Mouse (Mus musculus): ENCODE data around the gene Bach2.

The Bach2 gene

DNA sequence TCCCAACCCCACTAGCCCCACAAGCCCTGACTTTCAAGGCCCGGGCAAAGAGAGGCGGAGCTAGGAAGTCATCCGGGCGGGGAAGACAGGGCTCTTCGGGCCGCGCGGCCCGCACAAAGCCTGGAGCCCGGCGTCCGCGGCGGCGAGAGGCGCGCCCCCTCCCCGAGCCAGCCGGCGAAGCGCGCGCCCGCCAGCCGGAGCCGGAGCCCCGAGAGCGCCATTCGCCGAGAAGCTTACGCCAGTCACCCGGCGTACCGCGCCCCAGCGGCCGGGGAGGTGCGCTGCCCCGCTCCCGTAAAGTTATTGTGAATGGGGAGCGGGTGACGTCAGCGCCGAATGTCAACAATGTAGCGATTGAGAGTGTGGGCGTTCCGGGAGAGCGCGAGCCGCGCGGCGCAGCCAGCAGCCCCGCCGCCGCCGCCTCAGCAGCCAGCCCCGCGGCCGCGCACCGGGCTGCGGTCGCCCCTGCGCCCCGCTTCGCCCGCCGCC is at the start of gene Bach2:
Gene Bach2, plus strand, starts transcription at position 439 of the 489 bp plus-strand sequence.
- DNase-seq = peak; percentile 92 to 93

GRCm38 (mm10) chr4:32189416-32190036 is 49.1 kb upstream of the Bach2 start:
- no peak for DNase-seq

DNA sequence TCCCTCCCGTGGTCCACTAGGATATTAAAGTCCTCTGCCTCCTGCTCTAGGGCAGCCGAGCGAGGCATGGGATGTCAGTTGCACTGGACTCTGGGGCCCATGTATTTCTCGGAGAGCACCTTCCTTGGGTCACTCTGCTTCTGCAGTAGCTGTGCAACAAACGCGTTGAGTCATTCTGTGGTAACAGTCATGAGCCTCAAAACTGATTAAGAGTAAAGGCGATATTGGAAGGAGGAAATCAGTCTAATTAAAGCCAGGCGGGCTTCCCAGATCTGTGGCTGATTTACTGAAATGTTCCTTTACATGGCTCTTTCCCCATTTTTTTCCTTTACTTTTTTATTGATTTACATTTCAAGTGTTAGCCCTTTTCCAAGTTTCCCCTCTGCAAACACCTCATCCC is 48.1 kb upstream of the Bach2 start:
- DNase-seq = no peak

DNA sequence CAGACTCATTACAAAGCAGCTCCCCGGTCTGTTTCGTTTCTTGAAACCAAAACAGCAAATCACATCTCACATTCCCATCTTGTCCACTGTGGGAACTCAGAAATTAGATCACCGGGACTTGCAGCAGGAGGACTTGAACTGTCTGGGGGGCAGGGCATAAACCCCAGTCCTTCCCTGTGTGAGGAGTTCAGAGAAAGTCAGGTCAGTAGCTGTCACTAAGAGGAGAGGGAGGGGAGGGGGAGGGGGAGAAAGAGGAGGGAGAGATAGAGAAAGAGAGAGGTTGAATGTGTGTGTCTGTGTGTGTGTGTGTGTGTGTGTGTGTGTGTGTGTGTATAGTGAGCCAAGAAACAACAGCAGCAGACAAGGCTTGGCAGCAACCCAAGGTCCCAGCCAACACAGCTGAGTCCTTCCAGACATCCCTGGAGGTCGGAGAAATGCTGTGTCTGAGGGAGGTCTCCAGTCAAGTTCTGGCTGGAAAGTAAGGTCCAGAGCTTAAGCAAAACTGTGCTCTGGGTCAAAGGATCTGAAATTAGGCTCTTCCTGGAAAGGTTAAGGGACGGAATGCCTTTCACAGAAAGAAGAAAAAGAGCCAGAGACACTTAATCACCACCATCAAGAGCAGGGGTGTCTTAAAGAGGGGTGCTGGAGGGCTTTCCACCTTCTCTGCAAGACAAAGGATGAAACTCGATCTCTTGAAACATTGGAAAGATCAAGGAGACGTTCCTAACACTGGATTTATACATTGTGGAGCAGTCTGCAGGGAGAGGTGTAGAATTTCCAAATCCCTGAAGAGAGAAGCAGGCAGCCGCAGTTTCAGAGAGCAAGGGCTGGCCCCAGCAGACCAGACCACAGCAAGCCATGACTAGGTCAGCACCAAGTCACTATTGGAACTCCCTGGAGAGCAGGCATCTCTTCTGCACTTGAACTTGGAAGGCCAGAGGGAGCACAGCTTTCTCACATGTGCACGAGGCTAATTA is 42.4 kb upstream of the Bach2 start:
- DNase-seq = peak; percentile 18 to 28

DNA sequence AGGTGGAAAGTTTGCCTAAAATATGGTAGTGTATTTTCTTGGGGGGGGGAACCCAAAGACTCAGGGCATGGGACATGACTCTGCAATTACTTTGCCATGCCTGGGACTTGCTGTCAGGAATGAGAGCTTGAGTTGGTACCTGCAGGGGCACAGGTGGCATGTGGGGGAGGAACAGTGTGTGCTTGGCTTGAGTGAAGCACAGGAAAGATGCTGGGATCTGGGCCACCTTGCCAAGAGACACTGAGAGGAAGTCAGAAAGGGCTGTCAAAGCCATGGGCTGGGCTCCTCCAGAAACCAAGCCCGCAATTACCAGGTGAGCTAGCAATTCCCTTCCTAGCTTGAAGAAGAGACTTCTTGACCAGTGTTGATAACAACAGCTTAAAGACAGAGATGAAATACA is 40.6 kb upstream of the Bach2 start:
- DNase-seq = peak; percentile 76 to 85

DNA sequence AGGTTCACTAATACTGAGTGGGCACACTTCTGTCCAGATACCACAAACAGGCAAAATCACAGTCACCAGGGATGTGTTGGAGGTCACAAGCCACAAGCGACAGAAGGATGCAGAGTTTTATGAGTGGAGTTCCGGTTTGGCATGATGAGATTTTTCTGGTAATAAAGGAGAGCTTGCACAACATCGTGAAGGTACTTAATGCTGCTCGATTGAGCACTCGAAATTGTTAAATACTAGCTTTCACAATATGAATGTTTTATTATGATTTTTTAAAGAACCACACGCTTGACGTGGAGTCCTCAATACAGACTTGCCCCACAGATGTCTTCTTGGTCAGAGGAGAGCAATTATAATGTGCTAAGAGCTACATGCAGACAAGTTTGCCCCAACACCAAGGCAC is 40.0 kb upstream of the Bach2 start:
- no peak for DNase-seq

- DNase-seq = no peak
These were observed 39.4 kb upstream of the Bach2 start for GRCm38 (mm10) chr4:32199156-32199555.

DNA sequence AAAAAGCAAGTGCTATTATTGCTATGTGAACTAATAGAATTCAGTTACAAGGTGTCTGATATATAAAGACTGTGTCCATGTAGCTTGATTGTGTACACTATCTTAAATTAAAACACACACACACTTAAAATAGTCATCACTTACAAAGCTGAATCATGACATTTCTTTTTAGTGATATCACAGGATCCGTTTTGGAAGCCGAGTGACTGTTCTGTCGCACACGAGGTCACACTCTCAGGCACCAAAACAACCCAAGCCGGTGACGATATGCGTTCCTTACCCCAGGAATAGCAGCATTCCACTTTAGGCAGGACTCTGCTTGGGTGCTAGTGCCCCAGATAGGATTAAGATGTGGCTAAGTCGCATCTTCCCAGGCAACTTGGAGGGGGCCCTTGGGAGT is 37.5 kb upstream of the Bach2 start:
- no peak for DNase-seq

DNA sequence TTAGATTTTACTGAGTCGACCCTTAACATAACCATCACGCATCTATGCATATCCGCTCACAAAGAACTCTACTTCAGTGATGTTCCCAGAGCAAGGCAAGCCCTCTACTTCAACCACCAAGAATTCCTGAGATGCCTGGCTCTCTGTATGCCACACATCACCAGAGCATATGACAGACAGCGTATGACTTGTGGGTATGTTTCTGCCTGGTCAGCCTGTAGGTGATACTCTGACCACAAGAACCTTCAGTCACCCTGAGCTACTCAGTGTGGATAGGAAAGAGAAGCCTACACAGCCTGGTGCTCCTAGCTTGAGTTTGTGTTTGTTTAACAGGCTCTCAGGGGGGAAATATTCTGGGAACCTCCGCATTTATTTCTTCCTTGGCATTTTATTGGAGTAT is 36.2 kb upstream of the Bach2 start:
- DNase-seq = no peak

DNA sequence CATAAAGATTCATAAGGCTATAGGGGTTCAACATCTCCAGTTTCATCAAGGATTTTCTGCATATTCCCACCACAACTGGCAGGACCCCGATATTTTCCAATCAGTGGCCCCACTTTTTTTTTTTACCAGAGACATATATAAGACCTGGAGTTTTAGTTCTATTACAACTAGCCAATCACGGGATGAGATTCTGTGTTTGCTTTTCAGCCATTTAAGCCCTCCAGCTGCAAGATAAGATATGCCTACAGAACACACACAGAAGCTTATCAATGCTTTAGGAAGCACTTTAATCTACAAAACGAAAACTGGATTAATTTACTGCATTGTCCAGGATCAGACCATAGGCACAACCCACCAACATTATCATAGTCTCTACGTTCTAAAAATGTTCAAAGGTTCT is 33.8 kb upstream of the Bach2 start:
- DNase-seq = no peak

GRCm38 (mm10) chr4:32205825-32206224 is 32.8 kb upstream of the Bach2 start:
- no peak for DNase-seq

DNA sequence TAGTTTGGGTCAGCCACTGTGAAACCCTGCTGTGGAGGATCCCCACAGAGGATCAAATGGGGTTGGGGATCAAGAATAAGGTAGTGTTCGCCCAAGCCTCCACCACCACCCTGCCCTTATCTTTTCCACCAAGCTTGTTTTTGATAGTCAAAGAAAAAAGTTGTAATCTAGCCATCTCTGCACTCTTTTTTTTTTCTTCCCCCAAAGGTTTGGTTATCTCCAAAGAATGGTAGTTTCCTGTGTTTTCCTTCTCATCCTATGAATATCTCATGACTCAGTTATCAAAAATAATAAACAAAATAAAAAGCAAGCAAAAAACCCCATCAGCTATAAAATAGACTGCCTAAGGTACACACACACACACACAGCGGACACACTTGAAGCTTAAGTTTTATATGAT is 28.6 kb upstream of the Bach2 start:
- DNase-seq = no peak

- DNase-seq = no peak
These were observed 28.0 kb upstream of the Bach2 start for GRCm38 (mm10) chr4:32210424-32211184.

GRCm38 (mm10) chr4:32212593-32212992 is 26.0 kb upstream of the Bach2 start:
- DNase-seq = no peak

GRCm38 (mm10) chr4:32216466-32216865 is 22.1 kb upstream of the Bach2 start:
- no peak for DNase-seq

DNA sequence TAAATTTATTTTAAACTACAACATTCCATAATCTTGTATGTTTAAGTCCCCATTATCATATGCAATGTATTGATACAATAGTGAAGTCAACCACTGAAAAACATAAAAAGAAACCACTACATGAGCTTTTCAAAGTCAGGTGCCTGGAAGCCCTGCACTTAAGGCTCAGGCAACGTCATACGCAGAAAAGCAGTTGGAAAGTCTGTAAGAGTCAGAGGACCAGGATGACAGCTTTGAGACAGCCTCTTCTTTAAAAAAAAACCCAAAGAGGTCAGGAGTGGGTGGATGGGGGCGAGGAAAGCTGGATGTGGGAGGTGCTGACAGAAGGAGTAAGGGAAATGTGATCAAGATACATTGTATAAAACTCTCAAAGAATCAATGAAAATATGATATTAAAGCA is 21.6 kb upstream of the Bach2 start:
- no peak for DNase-seq

- no peak for DNase-seq
These were observed 21.0 kb upstream of the Bach2 start for GRCm38 (mm10) chr4:32217593-32217992.

DNA sequence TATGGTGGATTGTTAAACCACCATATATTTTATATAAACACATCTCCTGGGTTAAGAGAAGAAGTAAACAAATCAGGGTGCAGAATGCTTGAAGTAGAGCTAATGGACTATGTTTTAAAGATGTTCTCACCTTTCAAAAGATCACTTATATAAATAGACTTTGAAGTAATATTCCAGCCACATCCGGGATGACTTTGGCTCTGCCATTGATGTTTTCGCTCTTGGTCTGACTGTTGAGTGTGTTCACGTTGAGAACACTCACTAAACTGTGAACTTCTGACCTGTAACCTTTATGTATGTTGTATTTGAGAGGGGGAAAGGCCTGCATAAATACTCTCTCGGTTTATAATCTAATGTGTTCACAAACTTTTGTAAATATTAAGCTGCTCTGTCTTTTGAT is 20.2 kb upstream of the Bach2 start:
- no peak for DNase-seq

- no peak for DNase-seq
These were observed 19.0 kb upstream of the Bach2 start for GRCm38 (mm10) chr4:32219428-32220128.

DNA sequence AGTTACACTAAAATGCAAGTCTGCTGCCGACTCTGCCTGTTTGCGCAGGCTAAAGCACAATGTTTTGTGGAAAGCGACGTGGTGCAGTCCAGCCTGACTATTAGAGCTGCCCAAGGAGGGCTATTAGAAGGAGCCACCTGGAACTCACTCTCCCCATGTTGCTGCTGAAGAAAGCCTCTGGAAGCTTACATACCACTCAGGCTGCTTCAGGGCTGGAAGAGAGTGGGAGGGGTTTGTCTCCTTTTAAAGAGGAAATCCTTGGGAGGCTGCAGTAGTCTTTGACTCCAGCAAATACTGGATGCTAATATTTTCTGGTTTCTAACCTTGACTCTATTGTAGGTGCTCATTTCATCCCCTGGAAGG is 18.5 kb upstream of the Bach2 start:
- DNase-seq = no peak

DNA sequence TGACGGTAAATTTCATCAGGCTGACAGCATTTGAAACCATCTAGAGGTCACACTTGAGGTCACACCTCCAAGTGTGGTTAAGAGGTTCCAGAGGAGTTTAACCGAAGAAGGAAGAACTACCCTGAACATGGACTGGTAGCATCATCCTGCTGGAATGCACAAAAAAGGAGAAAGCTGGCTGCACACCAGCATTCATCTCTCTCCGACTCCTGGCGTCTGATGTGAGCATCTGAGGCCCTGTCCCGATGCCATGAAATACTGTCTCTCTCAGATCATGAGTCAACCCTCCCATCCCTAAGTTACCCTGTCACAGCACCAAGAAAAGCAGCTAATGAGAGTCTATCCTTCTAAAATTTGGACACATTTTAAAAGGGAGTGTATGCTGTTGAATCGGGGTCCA is 17.6 kb upstream of the Bach2 start:
- no peak for DNase-seq

- no peak for DNase-seq
These were observed 15.0 kb upstream of the Bach2 start for GRCm38 (mm10) chr4:32223563-32223962.

DNA sequence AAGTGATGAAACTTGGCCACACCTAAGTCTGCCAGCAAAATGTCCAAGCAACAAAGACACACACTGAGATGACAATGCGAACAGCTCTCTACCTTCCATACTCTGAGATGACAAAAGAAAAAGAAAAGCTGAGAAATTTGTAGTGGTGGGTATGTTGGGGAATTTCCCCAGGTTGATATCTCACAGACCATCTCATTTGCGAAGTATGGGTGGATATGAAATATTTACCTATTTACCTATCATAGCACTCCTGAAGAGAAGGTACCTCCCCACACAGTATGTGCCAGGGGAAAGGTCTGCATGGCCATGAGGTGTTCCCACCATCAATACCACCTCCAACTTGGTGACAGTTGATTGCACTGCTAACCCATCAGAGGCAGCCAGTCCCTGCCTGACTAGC is 13.4 kb upstream of the Bach2 start:
- no peak for DNase-seq

Data from cerebellum, adult 18-20 months (tissue).